Mouse (Mus musculus) ovary, adult 18-20 months (tissue): Measurements from ENCODE around the gene Sergef.
"Not testable (repeated sequence)": the region's sequence is repeated elsewhere in the genome, so short reads cannot be mapped to it uniquely, and the experiment has no call there.

ENCODE experiments used
- DNase-seq: peaks from one replicate; pipeline ENCODE4 v3.0.0; 2022; ENCODE audit warnings: low spot score, mixed read lengths

The Sergef gene

GRCm38 (mm10) chr7:46639692-46640031 lies at the start of gene Sergef:
TSS of gene Sergef (minus strand) at chr7:46639807.
- DNase-seq: peak; percentile 91

GRCm38 (mm10) chr7:46686827-46687226 lies 47.2 kb upstream of the Sergef start:
- DNase-seq: no peak

GRCm38 (mm10) chr7:46680732-46681131 lies 41.1 kb upstream of the Sergef start:
- no peak for DNase-seq

- not testable (repeated sequence) for DNase-seq
These were observed 39.4 kb upstream of the Sergef start for GRCm38 (mm10) chr7:46679044-46679443.

GRCm38 (mm10) chr7:46678417-46678816 lies 38.8 kb upstream of the Sergef start:
- DNase-seq: no peak

- no peak for DNase-seq
These were observed 37.3 kb upstream of the Sergef start for GRCm38 (mm10) chr7:46676808-46677360.

- no peak for DNase-seq
These were observed 36.3 kb upstream of the Sergef start for GRCm38 (mm10) chr7:46675886-46676285.

- no peak for DNase-seq
These were observed 35.5 kb upstream of the Sergef start for GRCm38 (mm10) chr7:46675061-46675460.

- DNase-seq: no peak
These were observed 32.6 kb upstream of the Sergef start, which contains the start of gene Tph1 for GRCm38 (mm10) chr7:46672160-46672672. TSS of gene Tph1 (minus strand) at chr7:46672537.

- no peak for DNase-seq
These were observed 27.6 kb upstream of the Sergef start for GRCm38 (mm10) chr7:46667256-46667655.

GRCm38 (mm10) chr7:46665236-46665635 lies 25.6 kb upstream of the Sergef start:
- no peak for DNase-seq

GRCm38 (mm10) chr7:46661591-46662090 lies 22.0 kb upstream of the Sergef start:
- DNase-seq: no peak

- DNase-seq: no peak
These were observed 12.7 kb upstream of the Sergef start for GRCm38 (mm10) chr7:46652279-46652678.

- DNase-seq: not testable (repeated sequence)
These were observed 10.6 kb upstream of the Sergef start for GRCm38 (mm10) chr7:46650231-46650630.

GRCm38 (mm10) chr7:46648431-46649140 lies 9.0 kb upstream of the Sergef start:
- no peak for DNase-seq

- no peak for DNase-seq
These were observed 3.6 kb upstream of the Sergef start for GRCm38 (mm10) chr7:46643172-46643571.

GRCm38 (mm10) chr7:46640062-46640461 lies 455 bp upstream of the Sergef start:
- DNase-seq: no peak

- no peak for DNase-seq
These were observed 517 bp downstream of the Sergef start for GRCm38 (mm10) chr7:46638889-46639691.

GRCm38 (mm10) chr7:46628375-46628975 lies 11.1 kb downstream of the Sergef start:
- no peak for DNase-seq

GRCm38 (mm10) chr7:46623979-46624378 lies 15.6 kb downstream of the Sergef start:
- no peak for DNase-seq

- no peak for DNase-seq
These were observed 21.0 kb downstream of the Sergef start for GRCm38 (mm10) chr7:46618416-46619110.
